Mouse (Mus musculus) ovary, postnatal 10 days (tissue): ENCODE measurements around the gene Sema3c.
"Not testable (repeated sequence)": the region's sequence is repeated elsewhere in the genome, so short reads cannot be mapped to it uniquely, and the experiment has no call there.

Source experiments
- DNase-seq: peaks from one replicate; pipeline ENCODE4 v3.0.0; 2022; ENCODE audit warnings: low spot score

Gene Sema3c

GRCm38 (mm10) chr5:17573694-17574380 is at the start of gene Sema3c:
TSS of gene Sema3c (plus strand) at chr5:17574281.
- peak; percentile 25 for DNase-seq

DNA sequence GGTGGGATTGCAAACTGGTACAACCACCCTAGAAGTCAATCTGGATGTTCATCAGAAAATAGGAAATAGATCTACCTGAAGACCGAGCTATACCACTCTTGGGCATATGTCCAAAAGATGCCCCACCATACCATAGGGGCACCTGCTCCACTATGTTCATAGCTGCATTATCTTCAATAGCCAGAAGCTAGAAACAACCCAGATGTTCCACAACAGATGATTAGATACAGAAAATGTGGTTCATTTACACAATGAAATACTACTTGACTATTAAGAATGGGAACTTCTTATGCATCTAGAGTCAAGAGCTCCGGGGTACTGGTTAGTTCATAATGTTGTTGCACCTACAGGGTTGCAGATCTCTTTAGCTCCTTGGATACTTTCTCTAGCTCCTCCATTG is 42.9 kb upstream of the Sema3c start:
- not testable (repeated sequence) for DNase-seq

GRCm38 (mm10) chr5:17543141-17543540 is 30.9 kb upstream of the Sema3c start:
- no peak for DNase-seq

DNA sequence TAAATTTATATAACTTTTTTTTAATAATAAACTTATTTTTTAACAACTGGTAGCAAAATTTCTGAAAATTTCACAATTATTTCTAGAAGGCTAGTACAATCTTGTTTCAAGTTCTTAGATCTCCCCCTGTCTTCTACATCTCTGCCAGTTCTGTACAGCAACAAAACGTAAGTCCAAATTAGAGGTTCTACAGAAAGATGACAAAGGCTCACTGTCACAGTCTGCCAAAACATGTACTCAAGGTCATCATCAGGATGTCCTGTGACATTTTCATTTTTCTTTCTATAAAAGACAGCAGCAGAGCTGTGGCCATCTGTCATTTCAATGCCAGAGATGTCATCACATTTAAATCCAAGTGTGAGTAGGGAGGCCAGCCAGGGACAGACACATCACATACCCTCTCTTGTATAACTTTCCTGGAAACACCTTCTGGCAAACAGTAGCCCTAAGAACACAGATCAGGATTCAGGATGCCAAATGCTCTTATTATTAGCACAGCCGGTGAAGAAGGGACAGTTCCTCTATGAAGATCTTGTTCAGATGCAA is 29.1 kb upstream of the Sema3c start:
- DNase-seq = no peak

DNA sequence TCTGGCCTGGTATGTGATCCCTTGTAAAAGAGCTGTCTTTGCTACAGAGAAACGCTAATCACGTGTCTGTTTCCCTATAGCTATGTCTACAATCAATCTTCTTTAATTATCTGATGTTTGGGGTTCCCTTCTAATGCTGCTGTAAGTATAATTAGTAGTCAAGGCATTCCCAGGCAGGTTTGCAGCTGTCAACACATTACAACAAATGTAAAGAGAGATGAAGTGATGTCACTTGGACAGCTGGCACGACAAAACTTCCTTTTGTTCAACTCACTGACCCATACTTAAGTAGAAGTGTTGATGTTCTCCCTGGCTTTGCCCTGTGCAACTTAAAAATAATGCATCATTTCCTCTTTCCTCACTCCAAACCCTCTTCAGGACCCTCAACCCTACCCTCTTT is 22.4 kb upstream of the Sema3c start:
- no peak for DNase-seq

DNA sequence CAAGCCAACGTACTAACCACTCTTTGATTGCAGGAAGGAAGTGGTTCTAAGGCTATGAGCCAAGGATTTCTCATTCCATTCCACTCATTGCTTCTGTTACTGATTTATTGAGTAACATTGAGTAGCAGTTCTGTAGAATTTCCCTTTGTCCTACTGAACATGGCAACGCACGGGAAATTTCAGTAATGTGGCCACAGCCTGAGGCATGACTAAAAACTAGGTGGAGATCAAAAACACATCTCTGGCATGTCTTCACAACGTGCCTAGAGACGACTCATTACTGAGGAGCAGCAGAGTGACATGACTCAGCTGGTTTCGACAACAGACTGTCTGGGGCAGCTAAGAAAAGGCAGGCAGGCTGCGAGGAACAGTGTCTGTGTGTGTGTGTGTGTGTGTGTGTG is 18.0 kb upstream of the Sema3c start:
- no peak for DNase-seq

DNA sequence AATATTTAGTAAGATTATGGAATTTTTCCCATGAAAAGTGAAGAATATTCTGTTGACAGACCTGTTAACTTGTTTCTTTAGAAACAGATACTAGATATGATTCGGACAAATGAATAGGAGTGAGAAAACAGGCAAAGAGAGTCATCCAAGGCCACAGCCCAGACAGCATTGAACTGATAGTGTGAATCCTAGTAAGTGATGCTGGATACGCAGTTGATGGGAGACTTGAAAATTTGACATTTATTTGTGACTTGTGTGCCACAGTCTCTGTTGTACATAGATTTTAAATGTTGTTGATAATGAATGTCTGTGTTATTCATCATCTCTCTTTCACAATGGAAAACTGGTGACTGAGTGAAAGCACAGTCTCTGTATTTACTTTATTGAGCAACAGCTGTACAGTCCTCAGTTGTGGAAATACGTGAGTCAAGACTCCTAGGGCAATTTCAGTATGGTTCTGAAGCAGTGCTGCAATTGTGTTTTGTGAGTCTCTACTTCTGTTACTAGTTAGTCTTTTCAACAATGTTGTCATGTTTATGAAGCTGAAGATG is 17.3 kb upstream of the Sema3c start:
- no peak for DNase-seq

DNA sequence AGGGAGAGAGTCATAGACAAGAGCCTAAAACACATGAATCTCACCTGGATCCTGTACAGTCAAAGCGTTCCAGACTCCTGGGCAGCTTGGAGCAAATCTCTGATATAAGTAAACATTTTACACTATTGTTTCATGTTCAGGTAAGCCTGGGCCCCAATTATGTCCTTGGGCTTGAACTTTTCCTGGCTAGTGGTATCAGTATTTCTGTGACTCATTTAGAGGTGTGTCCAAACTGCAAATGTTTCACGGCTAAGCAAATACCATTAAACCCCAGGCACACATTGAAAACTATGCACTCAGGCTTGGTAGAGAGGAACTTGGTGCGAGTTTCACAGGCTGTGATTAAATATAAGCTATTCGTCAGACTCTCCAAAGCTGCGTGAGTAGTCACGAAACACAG is 2.5 kb upstream of the Sema3c start:
- DNase-seq = no peak

GRCm38 (mm10) chr5:17574413-17575182 is 517 bp downstream of the Sema3c start:
- DNase-seq = peak; percentile 76

DNA sequence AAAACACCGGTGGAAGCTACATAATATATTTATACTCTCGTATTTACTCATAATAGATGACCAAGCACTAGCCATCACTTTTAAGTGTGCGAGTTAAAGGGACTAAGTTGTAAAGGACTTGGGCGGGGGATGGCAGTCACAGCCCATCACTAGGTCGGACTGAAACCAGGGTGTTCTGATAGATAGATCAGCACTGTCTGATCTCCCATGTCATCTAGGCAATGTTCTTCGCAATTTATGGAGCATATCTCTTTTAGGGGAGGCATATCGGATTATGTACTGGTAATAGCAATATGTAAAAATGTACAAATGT is 1.1 kb downstream of the Sema3c start:
- no peak for DNase-seq

- no peak for DNase-seq
Observed at GRCm38 (mm10) chr5:17576069-17576468, 2.0 kb downstream of the Sema3c start.

DNA sequence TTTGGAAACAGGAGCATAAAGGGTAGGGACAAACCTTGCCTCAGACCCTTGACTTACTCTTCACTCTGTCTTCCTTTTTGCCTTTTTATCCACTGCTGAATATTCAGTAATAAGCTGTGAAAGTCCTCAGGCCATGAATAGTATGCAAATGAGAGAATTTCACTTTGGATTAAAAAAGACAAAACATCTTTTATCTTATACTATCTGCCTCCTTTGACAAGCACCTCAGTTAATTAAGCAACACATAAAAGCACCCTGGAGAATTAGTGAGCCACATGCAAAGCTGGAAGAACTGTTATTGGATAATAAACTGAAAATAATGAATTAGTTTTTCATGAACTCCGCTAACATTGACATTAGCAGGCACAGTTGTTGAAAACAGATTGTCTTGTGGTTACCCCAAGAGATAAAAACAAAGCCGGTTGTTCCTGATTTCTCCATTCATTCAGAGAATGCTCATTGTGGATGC is 8.0 kb downstream of the Sema3c start:
- DNase-seq = no peak

DNA sequence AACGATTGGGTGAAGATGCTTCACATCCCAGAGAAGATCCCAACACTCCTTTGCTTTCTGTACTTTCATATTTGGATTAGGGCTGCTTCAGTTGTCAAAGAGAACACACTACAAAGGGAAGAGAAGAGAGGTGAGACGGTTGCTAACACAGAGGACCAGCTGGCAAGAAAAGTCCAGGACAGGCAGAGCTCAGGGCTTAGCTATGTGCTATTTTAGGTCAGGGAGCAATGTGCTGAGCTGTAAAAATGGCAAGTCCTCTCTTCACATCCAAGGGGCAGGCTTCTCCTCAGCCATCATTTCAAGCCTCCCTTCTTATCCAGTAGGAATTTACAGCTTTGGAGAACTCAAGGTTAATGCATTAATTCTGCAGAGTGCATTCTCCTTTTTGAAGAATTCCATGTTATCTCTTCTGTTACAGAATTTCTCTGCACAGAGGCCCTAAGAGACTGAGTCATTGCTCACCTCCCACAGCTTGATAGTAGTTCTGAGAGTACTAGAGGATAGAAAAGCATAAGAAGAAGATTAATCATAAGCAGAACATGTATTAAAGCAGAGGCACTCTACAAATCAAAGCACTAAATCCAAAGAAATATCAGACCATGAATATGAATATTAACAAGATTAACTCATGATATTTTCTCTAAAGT is 10.3 kb downstream of the Sema3c start:
- DNase-seq = no peak

GRCm38 (mm10) chr5:17586518-17587210 is 12.6 kb downstream of the Sema3c start:
- no peak for DNase-seq

DNA sequence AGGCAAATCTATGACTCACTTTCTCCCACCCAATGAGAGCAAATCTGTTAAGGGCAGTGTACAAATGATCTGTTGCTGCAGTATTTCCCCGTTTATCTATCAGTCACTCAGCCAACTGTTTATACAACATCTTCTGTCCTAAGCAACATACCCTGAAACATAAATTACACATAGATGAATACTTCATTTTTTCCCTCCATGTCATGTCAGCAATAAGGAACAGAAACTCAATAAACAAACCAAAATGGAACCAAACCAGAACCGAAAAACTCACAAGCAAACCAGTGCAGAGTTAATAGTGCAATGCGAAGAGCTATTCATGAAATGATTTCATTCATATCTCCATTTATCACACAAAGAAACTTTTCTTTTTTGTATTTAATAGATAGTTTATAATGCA is 17.8 kb downstream of the Sema3c start:
- DNase-seq = no peak

DNA sequence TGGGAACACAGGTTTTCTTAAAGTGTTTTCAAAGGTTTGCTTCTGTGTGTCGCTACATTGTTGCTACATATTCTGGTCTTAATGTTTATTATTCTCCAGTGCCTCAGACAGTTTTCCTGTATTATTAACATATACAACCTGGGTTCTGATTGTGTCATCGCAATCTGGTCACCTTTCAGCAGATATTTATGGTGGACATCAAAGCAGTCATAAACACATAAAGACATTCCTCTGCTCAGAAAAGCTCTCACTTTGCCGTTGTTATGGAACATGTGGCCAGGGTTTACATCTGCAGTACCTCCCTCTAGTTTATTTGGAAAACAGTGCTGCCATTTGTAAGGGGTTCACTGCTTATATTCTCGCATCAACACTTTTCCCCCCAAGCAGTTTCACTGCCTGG is 27.6 kb downstream of the Sema3c start:
- no peak for DNase-seq

DNA sequence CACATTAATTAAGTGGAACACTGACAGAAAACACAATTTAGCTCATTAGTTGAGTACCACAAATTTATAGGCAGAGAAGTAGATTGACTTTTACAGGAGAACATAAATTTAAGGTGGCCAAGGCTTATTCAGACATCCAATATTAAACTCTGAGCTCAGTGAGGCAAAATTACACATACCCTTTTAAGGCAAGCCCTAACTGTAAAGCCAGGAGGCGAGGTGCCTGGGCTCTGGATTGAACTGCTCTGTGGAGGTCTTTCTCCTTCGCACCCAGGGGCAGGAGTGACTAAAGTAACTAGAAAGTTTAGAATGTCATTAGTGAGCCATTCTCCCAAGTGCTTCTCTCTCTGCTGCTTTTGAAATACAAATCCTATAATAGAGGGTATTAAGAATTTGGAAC is 46.5 kb downstream of the Sema3c start:
- no peak for DNase-seq

DNA sequence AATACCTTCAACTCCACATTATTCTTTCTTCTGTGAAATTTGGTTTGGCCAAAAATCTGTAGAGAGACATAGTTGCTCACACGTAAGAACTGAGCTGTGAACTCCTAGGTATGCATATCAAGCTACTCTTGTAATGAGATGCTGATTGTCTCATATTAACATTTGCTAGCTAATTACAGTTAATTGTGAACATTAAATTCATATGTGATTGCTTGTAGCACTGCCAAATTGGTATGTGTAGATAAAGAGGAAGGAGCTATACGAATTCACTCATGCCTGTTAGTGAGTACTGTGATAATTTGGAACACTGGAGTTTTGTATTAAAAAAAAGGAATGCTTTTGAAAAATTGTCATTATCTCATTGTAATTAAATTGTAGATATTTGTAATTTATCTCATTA is 48.5 kb downstream of the Sema3c start:
- no peak for DNase-seq

DNA sequence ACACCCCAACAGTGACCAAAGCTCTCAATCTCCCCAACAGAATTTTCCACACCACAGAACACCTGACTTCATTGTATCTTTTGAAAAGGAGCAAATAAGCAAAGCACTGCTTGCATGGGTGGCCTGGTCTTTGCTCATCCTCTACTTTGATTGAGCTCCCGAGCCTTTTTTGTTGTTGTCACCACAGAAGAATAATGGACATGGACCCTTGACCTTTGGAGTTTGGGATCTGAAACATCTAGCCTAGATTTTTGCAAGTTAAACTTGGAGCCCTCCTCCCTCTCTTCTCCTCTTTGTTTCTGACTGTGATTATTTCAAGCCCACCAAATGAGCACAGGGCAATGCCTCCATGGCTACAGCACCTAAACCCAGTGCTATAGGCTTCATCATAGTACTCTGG is 54.5 kb downstream of the Sema3c start:
- DNase-seq = no peak

DNA sequence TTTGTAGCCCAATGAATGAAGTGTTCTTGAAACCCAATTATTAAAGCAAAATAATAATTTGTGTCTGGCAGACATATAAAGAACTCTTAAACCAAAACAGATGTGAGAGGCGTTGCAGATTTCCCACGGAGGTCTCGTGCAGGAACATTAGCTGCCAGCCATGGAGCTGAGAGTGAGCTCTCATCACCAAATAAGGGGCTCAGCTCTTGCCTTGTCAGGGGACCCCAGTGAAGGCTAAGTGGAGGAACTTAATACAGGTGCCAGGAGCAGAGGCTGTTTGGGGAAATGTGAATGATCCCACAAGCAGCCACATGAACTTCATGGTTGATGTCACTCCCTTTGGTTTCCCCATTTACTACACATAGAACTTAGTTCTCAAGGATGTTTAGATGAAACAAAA is 55.5 kb downstream of the Sema3c start:
- DNase-seq = no peak

DNA sequence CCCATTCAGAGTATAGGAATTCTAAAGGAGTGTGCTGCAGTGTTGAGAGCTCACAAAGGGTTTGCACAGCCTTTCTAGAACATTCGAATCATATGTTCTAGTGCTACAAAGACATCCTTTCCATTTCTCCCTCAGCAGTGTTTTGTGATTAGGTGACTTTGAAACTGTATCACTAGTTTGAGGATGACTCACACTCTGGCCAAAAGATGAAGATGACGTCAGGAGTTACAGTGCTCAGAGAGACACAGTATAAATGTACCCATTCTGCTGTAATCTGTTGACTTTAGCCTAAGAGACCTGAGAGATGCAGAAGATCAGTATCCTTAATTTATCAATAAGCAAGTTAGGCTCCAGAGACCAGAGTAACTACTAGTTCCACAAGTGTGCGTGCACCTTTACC is 65.4 kb downstream of the Sema3c start:
- no peak for DNase-seq

DNA sequence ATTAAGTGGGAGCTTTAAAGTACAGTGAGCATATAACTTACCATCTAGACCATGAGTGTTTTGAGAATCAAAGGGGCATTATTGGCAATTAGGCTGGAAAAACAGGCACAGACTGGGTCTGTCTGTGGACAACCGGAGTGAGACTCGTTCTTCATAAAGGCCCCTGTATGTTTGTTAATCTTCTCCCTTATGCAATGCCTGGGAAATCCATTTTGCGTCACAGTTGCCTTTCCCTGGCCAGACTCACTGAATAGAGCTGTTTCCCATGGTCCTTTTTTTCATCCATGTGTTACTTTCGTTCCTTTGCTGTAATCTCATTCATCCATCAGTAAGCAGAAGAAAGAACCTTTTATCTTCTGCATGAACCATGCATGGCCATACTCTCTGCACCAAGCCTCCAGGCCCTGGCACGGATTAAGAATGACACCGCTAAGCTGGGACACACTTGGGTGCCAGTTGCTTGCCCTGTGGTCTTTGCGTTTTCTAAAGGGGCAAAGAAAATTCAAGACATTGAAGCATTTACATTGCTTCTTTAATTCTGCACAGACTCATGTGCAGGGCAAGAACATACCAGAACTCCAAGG is 73.7 kb downstream of the Sema3c start:
- no peak for DNase-seq
